Mouse (Mus musculus): Measurements from ENCODE around the gene Dok4.

GRCm38 (mm10) chr8:94817933-94818332 lies 58.2 kb downstream of the Dok4 start:
- TF ChIP-seq CTCF (IDR thresholded peaks at IDR 0.05; ENCODE audit: borderline replicate concordance, insufficient read depth, low read length) (no peak), POLR2A (IDR thresholded peaks at IDR 0.05; ENCODE audit: low read depth, low read length) (no peak)

Data from embryonic fibroblast, embryonic 13.5 days (primary cell).